Mouse (Mus musculus) G1E (cell line): ENCODE data around the gene Foxd4. TPM values are rescaled to one million over a fixed set of nuclear protein-coding genes. Genes with fewer than 3 reads are reported as not detected.

Experiments
- ATAC-seq: 2 replicates; pipeline ENCODE4 v1.8.0; 2016; ENCODE audit warnings: mild to moderate bottlenecking; ENCODE audit not compliant: insufficient number of reproducible peaks, poor library complexity, low FRiP score, severe bottlenecking; ENCODE audit errors: extremely low read depth
- DNase-seq: peaks from one replicate; pipeline ENCODE4 v3.0.0; 2012; ENCODE audit warnings: low spot score
- H3K27me3 ChIP-seq: 2 replicates; pipeline ENCODE4 v1.6.1; 2012; ENCODE audit warnings: mild to moderate bottlenecking, low read length, inconsistent platforms; ENCODE audit not compliant: insufficient read depth
- H3K36me3 ChIP-seq: replicated peaks from 2 replicates; pipeline ENCODE3; 2012; ENCODE audit warnings: mild to moderate bottlenecking, inconsistent platforms
- H3K4me1 ChIP-seq: 2 replicates; pipeline ENCODE4 v1.6.1; 2012; ENCODE audit warnings: low read depth, low read length, inconsistent platforms, mixed read lengths; ENCODE audit not compliant: insufficient read depth
- H3K4me3 ChIP-seq: 2 replicates; pipeline ENCODE4 v1.5.1; 2012; ENCODE audit warnings: low read depth, mild to moderate bottlenecking, inconsistent platforms, low read length, moderate library complexity, mixed read lengths
- H3K9me3 ChIP-seq: replicated peaks from 2 replicates; pipeline ENCODE4 v1.6.1; 2012; ENCODE audit warnings: inconsistent platforms
- CTCF ChIP-seq: IDR thresholded peaks from 2 replicates; pipeline ENCODE4 v1.5.1; 2012; ENCODE audit warnings: low read depth, low read length, inconsistent platforms, mixed read lengths
- GATA1 ChIP-seq: IDR thresholded peaks from 2 replicates; pipeline ENCODE4 v1.6.1; 2012; ENCODE audit warnings: borderline replicate concordance, low read length, inconsistent platforms, mixed read lengths
- GATA2 ChIP-seq: IDR thresholded peaks from 2 replicates; pipeline ENCODE4 v1.6.1; 2012; ENCODE audit warnings: low read depth, low read length, inconsistent platforms, borderline replicate concordance
- POLR2AphosphoS5 ChIP-seq: IDR thresholded peaks from 2 replicates; pipeline ENCODE4 v1.6.1; 2012; ENCODE audit warnings: low read depth, low read length, inconsistent platforms; ENCODE audit not compliant: insufficient replicate concordance
- TAL1 ChIP-seq: conservative IDR thresholded peaks from 2 replicates; pipeline ENCODE4 v1.6.1; 2012; ENCODE audit warnings: low read depth, low read length, inconsistent platforms, mixed read lengths
- polyA plus RNA-seq: library from polyadenylated mRNA; stranded (reverse); fragments of >175 nt; gene quantifications from 2 replicates; pipeline ENCODE4 v1.2.3, GENCODE M21; 2012
- total RNA-seq, 2 experiments: library from RNA; stranded (forward) in 1 of 2; stranded (reverse) in 1 of 2; fragments of 200-1000 nt in 1 of 2; fragments of >200 nt in 1 of 2; fragmentation: Nextera tagmentation in 1 of 2; gene quantifications; 2 replicates each; pipeline ENCODE4 v1.2.3; 2014 to 2017

Gene Foxd4
- total and polyA plus RNA-seq, 3 experiments, result not detected

- no peaks in the 10 kb centered on the region for H3K36me3 ChIP-seq
- TF ChIP-seq GATA2, result no peak
- no peak for TF ChIP-seq TAL1
- TF ChIP-seq CTCF, result no peak
- no peak for TF ChIP-seq GATA1
- TF ChIP-seq POLR2AphosphoS5, result no peak
- ATAC-seq (no peak), DNase-seq (no peak)
- H3K4me3 ChIP-seq, result 0 out of 2 replicates have a peak overlapping the region, but pooled peaks have one; percentile 7
- no peaks in the 10 kb centered on the region for H3K4me1 ChIP-seq
- H3K27me3 ChIP-seq, result peaks cover 32% of the 10 kb centered on the region
- peaks cover 8% of the 10 kb centered on the region for H3K9me3 ChIP-seq
Observed at GRCm38 (mm10) chr19:24898737-24899577, 2.0 kb downstream of the Foxd4 start.

- peaks cover 32% of the 10 kb centered on the region for H3K27me3 ChIP-seq
- peaks cover 8% of the 10 kb centered on the region for H3K9me3 ChIP-seq
- ATAC-seq, result no peak
- TF ChIP-seq GATA1 (no peak), TAL1 (no peak), GATA2 (no peak), CTCF (no peak), POLR2AphosphoS5 (no peak)
- H3K36me3 ChIP-seq, result no peaks in the 10 kb centered on the region
- no peaks in the 10 kb centered on the region for H3K4me1 ChIP-seq
- DNase-seq, result no peak
- no peak overlapping the region for H3K4me3 ChIP-seq
Observed at GRCm38 (mm10) chr19:24897896-24898736, 2.9 kb downstream of the Foxd4 start.

DNA sequence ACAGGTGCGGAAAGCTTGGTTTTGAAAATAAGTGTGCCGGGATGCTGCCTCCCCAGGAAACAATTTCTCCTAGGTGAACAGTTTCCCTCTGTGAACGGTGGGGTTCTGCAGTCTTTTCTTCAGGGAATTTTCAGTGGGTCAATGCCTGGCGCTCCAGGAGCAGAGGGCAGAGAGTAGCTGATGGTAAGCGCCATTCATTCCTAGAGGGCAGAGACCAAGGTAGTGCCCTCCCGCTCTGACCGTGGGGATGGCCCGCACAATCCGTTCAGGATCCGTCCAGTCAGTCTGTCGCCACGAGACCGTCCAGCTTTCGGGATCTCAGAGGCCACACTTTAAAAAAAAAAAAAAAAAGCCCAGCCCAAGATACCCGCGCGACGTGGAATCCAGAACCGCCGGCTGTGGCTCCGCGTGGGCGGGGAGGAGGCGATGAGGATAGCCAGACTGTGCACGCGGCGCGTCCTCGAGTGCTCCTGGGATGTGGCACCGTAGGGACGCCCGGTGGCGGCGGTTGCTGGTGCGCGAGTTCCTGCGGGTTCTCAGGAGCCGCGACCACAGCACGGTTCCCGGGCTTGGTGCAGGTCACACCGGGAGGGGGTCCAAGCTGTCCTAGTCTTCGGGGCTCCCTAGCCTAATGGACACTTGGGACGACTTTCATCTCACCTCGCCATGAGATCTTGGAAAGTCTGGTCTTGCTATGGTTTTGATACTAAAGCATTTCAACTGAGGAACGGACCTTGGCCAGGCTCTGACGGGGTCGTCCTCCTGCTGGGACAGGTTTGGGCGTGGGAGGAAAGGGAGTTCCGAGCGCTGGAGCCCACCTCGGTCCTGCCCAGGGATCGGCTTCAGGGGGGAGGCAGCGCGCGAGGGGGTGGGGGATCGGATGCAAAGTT is 3.7 kb downstream of the Foxd4 start:
- peaks cover 8% of the 10 kb centered on the region for H3K9me3 ChIP-seq
- TF ChIP-seq GATA1 (no peak), POLR2AphosphoS5 (no peak), TAL1 (no peak), CTCF (no peak), GATA2 (no peak)
- H3K4me1 ChIP-seq, result no peaks in the 10 kb centered on the region
- ATAC-seq (no peak), DNase-seq (no peak)
- no peaks in the 10 kb centered on the region for H3K36me3 ChIP-seq
- peaks cover 32% of the 10 kb centered on the region for H3K27me3 ChIP-seq
- H3K4me3 ChIP-seq, result no peak overlapping the region

GRCm38 (mm10) chr19:24896536-24896935 is 4.5 kb downstream of the Foxd4 start:
- Histone ChIP-seq H3K4me3 (no peak overlapping the region), H3K4me1 (no peaks in the 10 kb centered on the region), H3K27me3 (peaks cover 32% of the 10 kb centered on the region), H3K9me3 (peaks cover 8% of the 10 kb centered on the region), H3K36me3 (no peaks in the 10 kb centered on the region)
- no peak for ATAC-seq
- DNase-seq, result no peak
- TF ChIP-seq POLR2AphosphoS5, result no peak
- TF ChIP-seq GATA2, result no peak
- no peak for TF ChIP-seq CTCF
- TF ChIP-seq TAL1, result no peak
- no peak for TF ChIP-seq GATA1

DNA sequence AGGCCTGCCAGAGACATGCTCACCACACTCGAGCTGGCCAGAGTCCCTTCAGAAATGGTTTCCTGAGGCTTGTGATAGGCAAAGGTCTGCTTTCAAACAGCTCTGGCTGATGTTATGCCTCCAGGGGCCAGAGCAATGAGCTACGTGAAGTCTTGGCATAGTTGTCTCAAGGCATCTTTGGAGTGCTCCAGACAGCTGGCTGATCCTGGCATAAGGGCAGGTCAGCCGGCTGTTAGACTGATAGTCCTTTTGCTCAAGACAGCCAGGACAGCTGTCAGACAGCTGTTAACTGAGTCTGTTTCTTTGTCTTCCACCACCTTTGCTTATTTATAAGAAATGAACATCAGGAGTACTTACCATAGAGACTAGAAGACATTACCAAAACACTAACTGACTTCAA is 14.1 kb downstream of the Foxd4 start:
- H3K9me3 ChIP-seq, result no peaks in the 10 kb centered on the region
- no peaks in the 10 kb centered on the region for H3K4me1 ChIP-seq
- no peaks in the 10 kb centered on the region for H3K36me3 ChIP-seq
- no peak for TF ChIP-seq CTCF
- no peak for TF ChIP-seq POLR2AphosphoS5
- TF ChIP-seq GATA1, result no peak
- TF ChIP-seq GATA2, result no peak
- TF ChIP-seq TAL1, result no peak
- ATAC-seq, result no peak
- 0 out of 2 replicates have a peak, but pooled peaks cover 3% of the 10 kb centered on the region for H3K27me3 ChIP-seq
- no peak for DNase-seq
- no peak overlapping the region for H3K4me3 ChIP-seq
